Mouse (Mus musculus): ENCODE results near the gene Hrasls5. TPM values are rescaled to one million over a fixed set of nuclear protein-coding genes. Genes with fewer than 3 reads are reported as not detected.

Hrasls5 gene
- not detected in 2 replicates for polyA plus RNA-seq (2015; fragmentation: Nextera tagmentation; extraction: Ambion mirVana)

DNA sequence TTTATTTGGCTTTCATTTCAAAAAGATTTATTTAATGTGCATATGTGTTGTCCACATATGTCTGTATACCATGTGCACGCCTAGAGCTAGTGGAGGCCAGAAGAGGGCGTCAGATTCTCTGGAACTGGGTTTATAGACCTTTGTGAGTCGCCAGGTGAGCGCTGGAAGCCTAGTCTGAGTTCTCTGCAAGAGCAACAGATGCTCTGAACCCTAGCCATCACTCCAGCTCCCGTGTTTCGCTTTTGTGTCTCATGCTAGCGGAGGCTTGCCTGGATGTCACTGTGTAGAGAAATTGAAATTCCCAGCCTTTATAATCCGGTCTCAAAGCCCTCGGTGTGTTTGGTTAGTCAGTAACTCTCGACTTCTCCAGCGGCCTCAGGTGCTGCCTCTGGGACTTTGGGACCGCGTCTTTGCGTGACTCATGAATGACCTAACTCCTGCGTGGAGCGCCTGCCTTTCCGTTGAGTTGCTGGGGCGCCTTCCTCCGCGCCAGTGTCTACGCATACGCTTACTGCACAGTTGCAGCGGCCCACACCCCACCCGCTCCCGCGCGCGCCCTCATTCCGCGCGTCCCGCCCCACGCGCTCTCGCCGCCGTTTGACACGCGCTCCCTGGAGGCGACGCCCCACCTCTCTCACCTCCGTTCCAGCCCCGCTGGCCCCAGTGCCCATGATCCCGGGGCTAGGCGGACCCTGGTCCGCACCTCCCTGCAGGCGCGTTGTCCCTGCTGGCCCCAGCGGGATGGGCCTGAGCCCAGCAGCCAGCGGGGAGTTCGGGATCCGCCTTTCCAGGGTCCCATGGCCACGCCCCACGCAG is at the start of gene Hrasls5:
Hrasls5 (plus strand) TSS at position 600 of the 816 bp plus-strand sequence.

DNA sequence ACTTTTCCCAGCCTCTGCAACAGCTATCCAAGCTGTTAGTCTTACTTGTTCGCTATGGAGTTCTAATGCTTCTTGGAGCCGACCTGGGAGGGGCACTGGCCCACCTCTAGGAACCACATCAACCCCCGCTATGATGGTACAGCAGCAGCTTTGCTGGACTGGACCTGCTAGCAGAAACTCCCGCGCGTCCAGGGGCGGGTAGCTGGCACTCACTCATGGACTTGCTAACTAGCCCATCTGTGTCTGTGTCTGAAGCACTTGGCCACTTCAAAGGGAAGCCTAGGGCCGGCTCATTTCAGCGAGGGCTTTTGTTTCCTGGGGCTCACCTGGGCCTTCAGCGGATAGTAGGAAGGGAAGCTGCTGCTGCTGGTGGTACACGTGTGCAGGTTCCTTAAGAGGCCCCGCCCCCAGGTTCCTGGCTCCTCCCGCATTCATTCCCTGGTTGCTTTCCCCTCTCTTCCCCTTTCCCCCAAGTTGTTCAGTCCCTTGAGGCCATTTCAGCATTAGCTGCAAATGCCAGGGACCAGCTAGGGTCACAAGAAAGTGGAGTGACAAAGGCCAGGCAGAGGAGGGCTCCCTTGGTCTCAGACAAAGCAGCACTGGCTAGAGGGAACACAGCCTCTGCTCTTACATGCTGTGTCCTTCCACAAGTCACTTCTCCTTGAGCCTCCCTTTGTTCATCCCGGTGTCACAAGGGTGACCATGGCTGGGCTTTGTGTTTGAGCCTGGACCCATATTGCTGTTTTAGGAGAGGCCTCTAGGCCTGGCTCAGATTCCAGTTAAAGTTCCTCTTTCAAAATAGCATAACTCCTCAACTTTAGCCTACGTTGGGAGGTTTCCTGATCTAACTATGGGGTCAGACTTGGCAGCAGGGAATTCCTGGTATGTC is 5.3 kb upstream of the Hrasls5 start, which contains the start of gene Lgals12:
Lgals12 (minus strand) TSS at position 393 of the 889 bp plus-strand sequence.

Other genes with a start within 250 kb of the Hrasls5 start
- 7.6 and 10.6 TPM in 2 replicates for gene Spindoc, start 229.5 kb upstream of the Hrasls5 start, polyA plus RNA-seq (2015; fragmentation: Nextera tagmentation; extraction: Ambion mirVana)
- gene 2700081O15Rik, start 194.9 kb upstream of the Hrasls5 start, polyA plus RNA-seq (2015; fragmentation: Nextera tagmentation; extraction: Ambion mirVana): 2.4 and 3.1 TPM in 2 replicates
- 70.4 and 79.1 TPM in 2 replicates for gene Rtn3, start 129.3 kb upstream of the Hrasls5 start, polyA plus RNA-seq (2015; fragmentation: Nextera tagmentation; extraction: Ambion mirVana)
- 13.7 and 14.1 TPM in 2 replicates for gene Atl3, start 118.5 kb upstream of the Hrasls5 start, polyA plus RNA-seq (2015; fragmentation: Nextera tagmentation; extraction: Ambion mirVana)
- gene Pla2g16, start 55.1 kb upstream of the Hrasls5 start, polyA plus RNA-seq (2015; fragmentation: Nextera tagmentation; extraction: Ambion mirVana): 31.0 and 36.0 TPM in 2 replicates
- not detected in 2 replicates for gene Lgals12, start 5.3 kb upstream of the Hrasls5 start, polyA plus RNA-seq (2015; fragmentation: Nextera tagmentation; extraction: Ambion mirVana)
- gene Slc22a19, start 98.8 kb downstream of the Hrasls5 start, polyA plus RNA-seq (2015; fragmentation: Nextera tagmentation; extraction: Ambion mirVana): not detected in 2 replicates
- gene Slc22a26, start 190.1 kb downstream of the Hrasls5 start, polyA plus RNA-seq (2015; fragmentation: Nextera tagmentation; extraction: Ambion mirVana): not detected in 2 replicates

Measured in spleen, postnatal 0 days (tissue).